Comparison of ENCODE assay signal across 19 mouse cellular contexts in the genomic region with DNA sequence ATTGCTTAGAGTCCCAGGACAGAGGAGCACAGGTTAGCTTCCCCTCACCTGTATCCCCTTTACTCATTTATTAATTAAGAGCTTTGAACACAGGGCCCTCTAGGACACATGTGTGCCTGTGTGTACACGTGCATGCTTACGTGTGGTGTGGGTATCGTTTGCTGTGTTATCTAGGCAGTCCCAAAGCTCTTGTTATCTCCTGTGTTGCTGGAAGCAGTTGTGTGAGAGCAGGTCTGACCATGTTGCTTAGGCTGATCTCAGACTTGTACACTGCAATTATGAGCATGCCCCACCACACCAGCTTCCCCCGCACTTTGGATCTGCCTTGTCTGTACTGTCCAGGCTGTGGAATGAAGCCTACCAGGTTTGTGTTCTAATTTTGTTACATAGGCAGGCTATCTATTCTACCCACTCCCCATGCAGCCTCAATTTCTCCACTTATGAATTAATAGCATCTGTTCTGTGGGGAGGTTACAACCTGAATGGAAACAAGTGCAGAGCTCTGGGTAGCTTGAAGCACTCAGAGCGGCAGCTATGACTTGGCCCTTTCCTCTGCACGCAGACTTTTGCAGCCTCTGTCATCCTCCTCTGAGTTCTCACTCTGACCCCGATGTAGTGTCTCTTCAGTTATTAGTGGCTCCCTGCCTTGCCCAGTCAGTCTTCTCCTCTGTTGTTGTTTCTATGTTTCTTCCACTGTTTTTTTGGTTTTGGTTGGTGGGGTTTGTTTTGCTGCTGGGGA.
DNase-seq lines count a peak whose midpoint lies in the region; ATAC-seq and TF ChIP-seq lines count a peak whose summit lies in the region.
"Had no signal": no experiment of that assay in that cellular context is flagged by ENCODE, and none has a peak within 500 bp of the region (broad histone marks: within the 10 kb centered on the region; RNA-seq: fewer than 3 reads in every experiment).

No protein-coding gene starts in this region.

- no peak overlapping the region for H3K4me2 ChIP-seq in CH12.LX (ENCODE audit: insufficient read depth, low read depth, poor library complexity, severe bottlenecking)
- peak overlapping the region; percentile 43 for H3K4me2 ChIP-seq in liver, embryonic 16.5 days (ENCODE audit: low read depth, low read length)
- H3K4me2 ChIP-seq: embryonic facial prominence, embryonic 12.5 days; hindbrain, embryonic 13.5 days; limb, embryonic 12.5 days; lung, embryonic 15.5 days had no signal

- TF ChIP-seq EP300 in CH12.LX (IDR thresholded peaks at IDR 0.05; ENCODE audit: low read length): no peak

- peak overlapping the region; percentile 74 for H3K27ac ChIP-seq in CH12.LX (ENCODE audit: insufficient read depth, low read depth)
- H3K27ac ChIP-seq in liver, embryonic 16.5 days (ENCODE audit: low read length): peak overlapping the region; percentile 86
- H3K27ac ChIP-seq: embryonic facial prominence, embryonic 12.5 days; forebrain, embryonic 10.5 days; hindbrain, embryonic 13.5 days; limb, embryonic 12.5 days; lung, embryonic 15.5 days had no signal

- in situ Hi-C loops in CH12.LX (cut with MboI; ENCODE audit: low pct_ligation_motif_present, low pct_unique_long_range_greater_than_20kb, low sequenced_read_pairs): no loop called here

- peaks cover 40 to 72% of the 10 kb centered on the region in 2 experiments for H3K36me3 ChIP-seq in CH12.LX (replicated peaks in 1 of 2; ENCODE audit: control insufficient read depth in 1 of 2, insufficient read depth in 1 of 2, low read length in 1 of 2)
- H3K36me3 ChIP-seq in liver, embryonic 16.5 days (ENCODE audit: control insufficient read depth, insufficient read depth): no peaks in the 10 kb centered on the region; the same call in 1 of the 2 replicates

- 30% methylated on average over 7 of the region's 7 CpGs for WGBS in liver, embryonic 16.5 days (ENCODE audit: insufficient replicate concordance)

- no peak; the same call in 1 of the 2 replicates for TF ChIP-seq POLR2A in CH12.LX (IDR thresholded peaks at IDR 0.05; ENCODE audit: low read depth, low read length)

- H3K27me3 ChIP-seq in CH12.LX (replicated peaks): no peaks in the 10 kb centered on the region
- no peaks in the 10 kb centered on the region for H3K27me3 ChIP-seq in liver, embryonic 16.5 days (ENCODE audit: control insufficient read depth, insufficient read depth, low read depth, low read length)
- H3K27me3 ChIP-seq: embryonic facial prominence, embryonic 12.5 days; hindbrain, embryonic 13.5 days; limb, embryonic 12.5 days; lung, embryonic 15.5 days had no signal

- no peak for TF ChIP-seq RAD21 in CH12.LX (IDR thresholded peaks at IDR 0.05; ENCODE audit: low read depth, low read length)

- ATAC-seq in activated CD4-positive, CD25-positive, alpha-beta regulatory T cell, adult 4 months: peak; percentile 23
- peak; percentile 95 for ATAC-seq in liver, embryonic 16.5 days (ENCODE audit: low read depth)

- dilution Hi-C loops in CH12.LX (cut with MboI; ENCODE audit: extremely low pct_ligation_motif_present, extremely low pct_unique_long_range_greater_than_20kb, low sequenced_read_pairs): no loop called here

- peaks cover 67% of the 10 kb centered on the region for H3K79me2 ChIP-seq in CH12.LX (replicated peaks; ENCODE audit: control insufficient read depth, extremely low read depth, insufficient read depth, poor library complexity, severe bottlenecking)

- H3K9me3 ChIP-seq in CH12.LX (replicated peaks; ENCODE audit: low read length): no peaks in the 10 kb centered on the region
- no peaks in the 10 kb centered on the region for H3K9me3 ChIP-seq in liver, embryonic 16.5 days (replicated peaks; ENCODE audit: control insufficient read depth, low read length)
- H3K9me3 ChIP-seq: embryonic facial prominence, embryonic 12.5 days; forebrain, embryonic 10.5 days; hindbrain, embryonic 13.5 days; limb, embryonic 12.5 days; lung, embryonic 15.5 days had no signal

- no peak for DNase-seq in CH12.LX (ENCODE audit: extremely low read depth)
- DNase-seq in induced T-regulatory cell, adult 2 months (ENCODE audit: low read depth): peak; percentile 26
- DNase-seq in cerebellum, postnatal 14 days: no peak
- no peak for DNase-seq in urinary bladder, postnatal 4 days (ENCODE audit: low spot score in 2 of 2)
- no peak for DNase-seq in right cerebral cortex, postnatal 36 days (ENCODE audit: low spot score in 2 of 2)
- DNase-seq: adrenal gland, adult 2 months; cerebellum, adult 18-20 months; heart, adult 18-20 months; kidney, adult 11 months; kidney, postnatal 10 days; right cerebral cortex, adult 18-20 months; spleen, adult 18-20 months had no signal

- H3K9ac ChIP-seq in CH12.LX (ENCODE audit: insufficient read depth, low read depth): no peak overlapping the region; the same call in 1 of the 2 replicates
- peak overlapping the region; percentile 40; the same call in 1 of the 2 replicates for H3K9ac ChIP-seq in liver, embryonic 16.5 days (ENCODE audit: low read depth, low read length)
- H3K9ac ChIP-seq: embryonic facial prominence, embryonic 12.5 days; hindbrain, embryonic 13.5 days; limb, embryonic 12.5 days; lung, embryonic 15.5 days had no signal

- peaks cover 60 to 96% of the 10 kb centered on the region in 2 experiments for H3K4me1 ChIP-seq in CH12.LX (ENCODE audit: control insufficient read depth in 1 of 2, insufficient read depth in 2 of 2)
- H3K4me1 ChIP-seq in liver, embryonic 16.5 days (ENCODE audit: control insufficient read depth, low read depth, low read length): peaks cover 28% of the 10 kb centered on the region
- H3K4me1 ChIP-seq: embryonic facial prominence, embryonic 12.5 days; forebrain, embryonic 10.5 days; limb, embryonic 12.5 days; lung, embryonic 15.5 days had no signal

- H3K4me3 ChIP-seq in CH12.LX (replicated peaks in 1 of 3; ENCODE audit: low read depth in 2 of 3, low read length in 2 of 3, poor library complexity in 1 of 3): no peak overlapping the region
- H3K4me3 ChIP-seq in liver, embryonic 16.5 days (ENCODE audit: low read depth, low read length): peak overlapping the region; percentile 28
- H3K4me3 ChIP-seq: embryonic facial prominence, embryonic 12.5 days; forebrain, embryonic 10.5 days; hindbrain, embryonic 13.5 days; limb, embryonic 12.5 days; lung, embryonic 15.5 days had no signal

- no peak for TF ChIP-seq CTCF in CH12.LX (conservative IDR thresholded peaks at IDR 0.05 in 1 of 2, IDR thresholded peaks at IDR 0.05 in 1 of 2; ENCODE audit: low read depth in 2 of 2, low read length in 2 of 2)

TF ChIP-seq in CH12.LX, 34 proteins besides CTCF, POLR2A, EP300 and RAD21:
- TF ChIP-seq JUND (conservative IDR thresholded peaks at IDR 0.05; ENCODE audit: low read depth, low read length) (no peak), CHD1 (IDR thresholded peaks at IDR 0.05; ENCODE audit: low read depth, low read length) (no peak), NELFE (IDR thresholded peaks at IDR 0.05; ENCODE audit: low read depth, low read length) (no peak), ZMIZ1 (IDR thresholded peaks at IDR 0.05; ENCODE audit: low read depth, low read length) (no peak), ZKSCAN1 (IDR thresholded peaks at IDR 0.05; ENCODE audit: borderline replicate concordance, low read depth, low read length) (no peak), MYC (IDR thresholded peaks at IDR 0.05; ENCODE audit: low read depth, low read length) (no peak), USF2 (conservative IDR thresholded peaks at IDR 0.05; ENCODE audit: low read depth, low read length) (no peak), IRF4 (IDR thresholded peaks at IDR 0.05; ENCODE audit: low read depth, low read length) (no peak), HCFC1 (IDR thresholded peaks at IDR 0.05; ENCODE audit: low read depth, low read length) (no peak), MAZ (IDR thresholded peaks at IDR 0.05; ENCODE audit: low read depth, low read length) (no peak), SMC3 (IDR thresholded peaks at IDR 0.05; ENCODE audit: low read depth, low read length) (no peak), NRF1 (IDR thresholded peaks at IDR 0.05; ENCODE audit: low read depth, low read length) (no peak)
